Mouse (Mus musculus) intestine, postnatal 0 days (tissue): ENCODE results near the gene Gm10096. TPM values are rescaled to one million over a fixed set of nuclear protein-coding genes. Genes with fewer than 3 reads are reported as not detected.
"Not testable (repeated sequence)": the region's sequence is repeated elsewhere in the genome, so short reads cannot be mapped to it uniquely, and the experiment has no call there.

ENCODE experiments used
- ATAC-seq: fragments of 200-750 bp; cut with Nextera tagmentation; 2 replicates; pipeline ENCODE4 v1.8.0; 2017; ENCODE audit warnings: mild to moderate bottlenecking, moderate TSS enrichment, moderate library complexity
- H3K27ac ChIP-seq: fragments of 300-500 bp; sonication (generic); 2 replicates; pipeline ENCODE4 v1.5.1; 2014; ENCODE audit warnings: mild to moderate bottlenecking, low read depth, low read length, moderate library complexity
- H3K27me3 ChIP-seq: fragments of 300-500 bp; sonication (generic); replicated peaks from 2 replicates; pipeline ENCODE4 v1.6.1; 2014; ENCODE audit warnings: low read length, mixed read lengths; ENCODE audit not compliant: control insufficient read depth, insufficient read depth
- H3K36me3 ChIP-seq: fragments of 300-500 bp; sonication (generic); 2 replicates; pipeline ENCODE4 v1.6.1; 2014; ENCODE audit warnings: mild to moderate bottlenecking, moderate library complexity; ENCODE audit not compliant: control insufficient read depth, insufficient read depth
- H3K4me1 ChIP-seq: fragments of 300-500 bp; sonication (generic); replicated peaks from 2 replicates; pipeline ENCODE4 v1.6.1; 2014; ENCODE audit warnings: antibody characterized with exemption, low read length, mixed read lengths; ENCODE audit not compliant: control insufficient read depth, insufficient read depth
- H3K4me2 ChIP-seq: fragments of 300-500 bp; sonication (generic); replicated peaks from 2 replicates; pipeline ENCODE4 v1.6.1; 2014; ENCODE audit warnings: low read depth, mild to moderate bottlenecking, moderate library complexity
- H3K4me3 ChIP-seq: fragments of 300-500 bp; sonication (generic); 2 replicates; pipeline ENCODE4 v1.5.1; 2014; ENCODE audit warnings: low read depth, low read length
- H3K9ac ChIP-seq: fragments of 300-500 bp; sonication (generic); 2 replicates; pipeline ENCODE4 v1.6.1; 2014; ENCODE audit warnings: mild to moderate bottlenecking, low read depth, low read length
- H3K9me3 ChIP-seq: fragments of 300-500 bp; sonication (generic); 2 replicates; pipeline ENCODE4 v1.6.1; 2016; ENCODE audit warnings: mixed run types; ENCODE audit not compliant: control insufficient read depth
- WGBS: fragments of 180-500 bp; shearing (Covaris S2); extraction: QIAGEN DNeasy Blood & Tissue Kit; methylation state at CpG from one replicate; pipeline ENCODE4 v1.1.7; 2014; 5-methylcytosine and 5-hydroxymethylcytosine counted together
- polyA plus RNA-seq: library from polyadenylated mRNA; unstranded; fragments of >200 nt; fragmentation: Nextera tagmentation; extraction: Ambion mirVana; gene quantifications from 2 replicates; pipeline ENCODE4 v1.2.1, GENCODE M21; 2015

Gene Gm10096
- polyA plus RNA-seq = not detected in 2 replicates

DNA sequence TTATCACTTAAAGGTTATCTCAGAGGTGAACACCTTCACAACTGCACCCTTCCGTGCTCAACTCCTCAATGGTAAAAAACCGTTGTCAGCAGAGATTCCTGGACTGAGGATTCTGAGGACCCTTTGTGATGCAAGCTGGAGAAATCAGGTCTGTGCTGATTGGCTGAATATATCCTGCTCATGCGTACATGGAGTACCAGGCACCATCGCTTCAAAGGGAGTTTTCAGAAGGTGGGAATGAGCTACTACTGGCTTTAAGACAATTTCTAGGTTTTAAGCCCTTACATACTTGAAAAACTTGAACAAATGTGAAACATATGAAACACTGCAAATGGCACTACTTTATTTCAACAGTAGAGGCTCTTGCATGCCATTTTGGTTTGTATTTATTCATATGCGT is at the start of gene Gm10096:
Gm10096 (minus strand) TSS at position 101 of the 400 bp plus-strand sequence.
- no CpG with 5 or more reads among the region's 5 CpGs for WGBS
- not testable (repeated sequence) for H3K27ac ChIP-seq, H3K9me3 ChIP-seq, H3K9ac ChIP-seq, H3K4me1 ChIP-seq, H3K4me2 ChIP-seq, H3K36me3 ChIP-seq, H3K27me3 ChIP-seq, ATAC-seq, H3K4me3 ChIP-seq
